Mouse (Mus musculus): ENCODE data around the gene Iars. TPM values are rescaled to one million over a fixed set of nuclear protein-coding genes. Genes with fewer than 3 reads are reported as not detected.

Gene Iars
- polyA plus RNA-seq (2016; fragmentation: Nextera tagmentation; extraction: Ambion mirVana) = 99.9 and 114 TPM in 2 replicates

- DNase-seq (ENCODE audit: low spot score) = peak; percentile 98
- peak within 1 kb of the TSS; percentile 88 for H3K27ac ChIP-seq (replicated peaks)
- H3K27me3 ChIP-seq (replicated peaks; ENCODE audit: low read depth, poor library complexity, severe bottlenecking) = no peaks in the 10 kb centered on the region
- peak within 1 kb of the TSS; percentile 91 for H3K4me3 ChIP-seq
- WGBS = 6% methylated on average over 26 of the region's 26 CpGs
- peaks cover 45% of the 10 kb centered on the region for H3K36me3 ChIP-seq (replicated peaks)
- no peaks in the 10 kb centered on the region for H3K9me3 ChIP-seq
- peaks cover 23% of the 10 kb centered on the region for H3K4me1 ChIP-seq
Measured at GRCm38 (mm10) chr13:49681351-49682232, at the start of gene Iars. TSS of gene Iars (plus strand) at chr13:49682100.

- Histone ChIP-seq H3K27me3 (replicated peaks; ENCODE audit: low read depth, poor library complexity, severe bottlenecking) (no peaks in the 10 kb centered on the region), H3K9me3 (no peaks in the 10 kb centered on the region), H3K36me3 (replicated peaks) (peaks cover 19% of the 10 kb centered on the region), H3K27ac (replicated peaks) (no peak overlapping the region), H3K4me1 (no peaks in the 10 kb centered on the region), H3K4me3 (no peak overlapping the region)
- no peak for DNase-seq (ENCODE audit: low spot score)
- 98% methylated on average over 2 of the region's 2 CpGs for WGBS
Measured at GRCm38 (mm10) chr13:49639965-49640364, 41.9 kb upstream of the Iars start.

- Histone ChIP-seq H3K36me3 (replicated peaks) (peaks cover 14% of the 10 kb centered on the region; the same call in 1 of the 2 replicates), H3K27ac (replicated peaks) (no peak overlapping the region), H3K27me3 (replicated peaks; ENCODE audit: low read depth, poor library complexity, severe bottlenecking) (no peaks in the 10 kb centered on the region), H3K4me1 (no peaks in the 10 kb centered on the region), H3K4me3 (no peak overlapping the region), H3K9me3 (no peaks in the 10 kb centered on the region)
- 88% methylated on average over 6 of the region's 6 CpGs for WGBS
- DNase-seq (ENCODE audit: low spot score) = no peak
Measured at GRCm38 (mm10) chr13:49642650-49643049, 39.2 kb upstream of the Iars start.

- H3K36me3 ChIP-seq (replicated peaks) = peaks cover 14% of the 10 kb centered on the region; the same call in 1 of the 2 replicates
- no peak overlapping the region for H3K27ac ChIP-seq (replicated peaks)
- no peak overlapping the region for H3K4me3 ChIP-seq
- H3K9me3 ChIP-seq = no peaks in the 10 kb centered on the region
- no peaks in the 10 kb centered on the region for H3K27me3 ChIP-seq (replicated peaks; ENCODE audit: low read depth, poor library complexity, severe bottlenecking)
- DNase-seq (ENCODE audit: low spot score) = no peak
- no peaks in the 10 kb centered on the region for H3K4me1 ChIP-seq
Measured at GRCm38 (mm10) chr13:49643669-49644362, 38.1 kb upstream of the Iars start.

GRCm38 (mm10) chr13:49644731-49645529 is 37.0 kb upstream of the Iars start:
- no peak for DNase-seq (ENCODE audit: low spot score)
- WGBS = 79% methylated on average over 2 of the region's 2 CpGs
- no peaks in the 10 kb centered on the region for H3K9me3 ChIP-seq

GRCm38 (mm10) chr13:49646019-49646418 is 35.9 kb upstream of the Iars start:
- Histone ChIP-seq H3K4me3 (no peak overlapping the region), H3K27me3 (replicated peaks; ENCODE audit: low read depth, poor library complexity, severe bottlenecking) (no peaks in the 10 kb centered on the region), H3K27ac (replicated peaks) (no peak overlapping the region), H3K4me1 (no peaks in the 10 kb centered on the region), H3K9me3 (no peaks in the 10 kb centered on the region), H3K36me3 (replicated peaks) (peaks cover 6% of the 10 kb centered on the region; the same call in 1 of the 2 replicates)
- 86% methylated on average over 1 of the region's 1 CpGs for WGBS
- DNase-seq (ENCODE audit: low spot score) = no peak

More at GRCm38 (mm10) chr13:49644731-49645529, 37.0 kb upstream of the Iars start:
- Histone ChIP-seq H3K27me3 (replicated peaks; ENCODE audit: low read depth, poor library complexity, severe bottlenecking) (no peaks in the 10 kb centered on the region), H3K4me1 (no peaks in the 10 kb centered on the region), H3K36me3 (replicated peaks) (peaks cover 9% of the 10 kb centered on the region; the same call in 1 of the 2 replicates), H3K4me3 (no peak overlapping the region), H3K27ac (replicated peaks) (no peak overlapping the region)

- Histone ChIP-seq H3K27ac (replicated peaks) (no peak overlapping the region), H3K4me3 (peak overlapping the region; percentile 74), H3K36me3 (replicated peaks) (peaks cover 12% of the 10 kb centered on the region), H3K9me3 (no peaks in the 10 kb centered on the region), H3K27me3 (replicated peaks; ENCODE audit: low read depth, poor library complexity, severe bottlenecking) (no peaks in the 10 kb centered on the region), H3K4me1 (peaks cover 18% of the 10 kb centered on the region)
- WGBS = 58% methylated on average over 2 of the region's 2 CpGs
- no peak for DNase-seq (ENCODE audit: low spot score)
Measured at GRCm38 (mm10) chr13:49651136-49651535, 30.8 kb upstream of the Iars start.

GRCm38 (mm10) chr13:49651781-49652351 is 30.0 kb upstream of the Iars start:
- DNase-seq (ENCODE audit: low spot score) = no peak
- Histone ChIP-seq H3K4me1 (peaks cover 18% of the 10 kb centered on the region), H3K27ac (replicated peaks) (peak overlapping the region; percentile 78), H3K9me3 (no peaks in the 10 kb centered on the region), H3K27me3 (replicated peaks; ENCODE audit: low read depth, poor library complexity, severe bottlenecking) (no peaks in the 10 kb centered on the region), H3K4me3 (peak overlapping the region; percentile 74), H3K36me3 (replicated peaks) (peaks cover 16% of the 10 kb centered on the region)
- WGBS = 4% methylated on average over 4 of the region's 4 CpGs

GRCm38 (mm10) chr13:49652481-49653179 is 29.3 kb upstream of the Iars start, which contains the start of the genes Cenpp and Nol8:
TSS of gene Cenpp (minus strand) at chr13:49652785.
TSS of gene Nol8 (plus strand) at chr13:49653078.
- DNase-seq (ENCODE audit: low spot score) = peak; percentile 99
- WGBS = under 1% methylated on average over 68 of the region's 68 CpGs
- no peaks in the 10 kb centered on the region for H3K9me3 ChIP-seq
- H3K27ac ChIP-seq (replicated peaks) = peak within 1 kb of the TSS; percentile 78
- H3K36me3 ChIP-seq (replicated peaks) = peaks cover 24% of the 10 kb centered on the region
- peak within 1 kb of the TSS; percentile 74 for H3K4me3 ChIP-seq
- no peaks in the 10 kb centered on the region for H3K27me3 ChIP-seq (replicated peaks; ENCODE audit: low read depth, poor library complexity, severe bottlenecking)
- peaks cover 18% of the 10 kb centered on the region for H3K4me1 ChIP-seq

- WGBS = under 1% methylated on average over 16 of the region's 16 CpGs
- DNase-seq (ENCODE audit: low spot score) = no peak
- H3K4me1 ChIP-seq = peaks cover 18% of the 10 kb centered on the region
- peak overlapping the region; percentile 78 for H3K27ac ChIP-seq (replicated peaks)
- H3K9me3 ChIP-seq = no peaks in the 10 kb centered on the region
- peak overlapping the region; percentile 74 for H3K4me3 ChIP-seq
- H3K36me3 ChIP-seq (replicated peaks) = peaks cover 29% of the 10 kb centered on the region
- no peaks in the 10 kb centered on the region for H3K27me3 ChIP-seq (replicated peaks; ENCODE audit: low read depth, poor library complexity, severe bottlenecking)
Measured at GRCm38 (mm10) chr13:49653180-49653541, 28.7 kb upstream of the Iars start.

- H3K27ac ChIP-seq (replicated peaks) = no peak overlapping the region
- 95% methylated on average over 2 of the region's 2 CpGs for WGBS
- H3K4me3 ChIP-seq = no peak overlapping the region
- peaks cover 7% of the 10 kb centered on the region for H3K4me1 ChIP-seq
- H3K9me3 ChIP-seq = no peaks in the 10 kb centered on the region
- DNase-seq (ENCODE audit: low spot score) = no peak
- H3K36me3 ChIP-seq (replicated peaks) = peaks cover 66% of the 10 kb centered on the region
- no peaks in the 10 kb centered on the region for H3K27me3 ChIP-seq (replicated peaks; ENCODE audit: low read depth, poor library complexity, severe bottlenecking)
Measured at GRCm38 (mm10) chr13:49677793-49678192, 4.1 kb upstream of the Iars start.

All from embryonic facial prominence, embryonic 10.5 days (tissue).